Mouse (Mus musculus): ENCODE measurements at regions not wholly inside any gene's neighbourhood (a gene's known extent, or its start where the extent isn't known, plus 50 kb on each side); places are given as distances from the start of the nearest gene placed in this dataset.

DNA sequence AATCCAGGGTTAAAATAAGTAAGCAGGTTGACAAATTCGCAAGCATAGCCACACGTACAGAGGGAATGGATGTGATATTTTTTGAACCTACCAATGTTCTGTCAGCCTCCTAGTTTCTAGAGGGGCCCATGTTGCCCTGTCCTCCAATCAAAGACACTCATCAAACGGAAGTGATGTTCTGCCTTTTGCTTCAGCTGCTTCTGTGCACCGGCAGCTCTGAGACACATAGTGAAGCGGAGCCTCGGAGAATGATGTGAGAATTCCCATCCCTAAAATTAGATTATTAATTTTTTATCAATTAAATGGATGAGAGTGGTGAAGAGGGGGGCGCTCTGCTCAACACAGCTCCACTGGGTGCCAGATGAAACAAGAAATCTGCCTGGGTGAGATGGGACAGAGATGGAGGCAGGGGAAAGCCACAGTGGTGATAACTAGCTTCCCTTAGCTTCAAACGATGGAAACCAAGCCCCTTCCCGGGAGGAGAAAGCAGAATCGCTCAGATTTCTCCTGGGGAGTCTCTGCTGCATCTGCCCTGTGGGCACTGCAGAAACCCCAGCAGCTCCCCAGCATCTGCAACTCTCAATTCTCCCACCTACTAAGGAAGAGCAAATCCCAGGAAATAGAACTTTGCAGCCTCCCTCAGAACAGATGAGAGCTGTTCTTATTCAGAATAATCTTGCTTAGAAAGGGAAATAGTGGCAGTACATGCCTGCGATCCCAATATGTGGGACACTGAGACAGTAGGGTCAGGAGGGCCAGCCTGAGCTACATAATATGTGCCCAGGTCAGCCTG, 391.7 kb upstream of the Clint1 start:
- Histone ChIP-seq H3K9me3 (no peaks in the 10 kb centered on the region), H3K4me2 (replicated peaks) (no peak overlapping the region), H3K27ac (replicated peaks) (no peak overlapping the region), H3K4me1 (peaks cover 3% of the 10 kb centered on the region; the same call in 1 of the 2 replicates), H3K4me3 (no peak overlapping the region), H3K36me3 (no peaks in the 10 kb centered on the region), H3K27me3 (no peaks in the 10 kb centered on the region), H3K9ac (replicated peaks) (no peak overlapping the region)
- ATAC-seq (ENCODE audit: low FRiP score, low read depth) = no peak
- WGBS = 84% methylated on average over 11 of the region's 11 CpGs

DNA sequence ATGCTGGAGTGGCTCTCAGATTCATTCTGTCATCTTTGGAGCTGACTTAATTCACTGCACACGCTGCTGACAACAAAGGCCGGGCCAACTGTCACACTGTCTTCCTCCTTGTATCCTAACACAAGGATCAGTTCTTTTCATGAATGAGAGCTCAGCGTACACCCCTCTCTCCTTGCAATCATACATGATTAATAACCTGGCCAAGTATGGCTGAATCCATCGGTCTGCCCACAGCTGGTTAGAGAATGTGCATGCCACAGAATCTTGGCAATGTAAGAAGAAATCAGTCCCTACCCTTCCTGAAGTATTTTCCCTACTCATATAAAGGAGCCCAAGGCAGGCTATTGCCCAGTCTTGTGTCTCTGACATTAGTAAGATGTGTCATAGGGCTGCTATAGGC, 387.4 kb upstream of the Clint1 start:
- no peaks in the 10 kb centered on the region for H3K9me3 ChIP-seq
- no peaks in the 10 kb centered on the region for H3K27me3 ChIP-seq
- H3K4me3 ChIP-seq = no peak overlapping the region
- no peak overlapping the region for H3K4me2 ChIP-seq (replicated peaks)
- no peak overlapping the region for H3K27ac ChIP-seq (replicated peaks)
- peaks cover 3% of the 10 kb centered on the region; the same call in 1 of the 2 replicates for H3K4me1 ChIP-seq
- no peaks in the 10 kb centered on the region for H3K36me3 ChIP-seq
- 72% methylated on average over 4 of the region's 4 CpGs for WGBS
- no peak for ATAC-seq (ENCODE audit: low FRiP score, low read depth)
- H3K9ac ChIP-seq (replicated peaks) = no peak overlapping the region

DNA sequence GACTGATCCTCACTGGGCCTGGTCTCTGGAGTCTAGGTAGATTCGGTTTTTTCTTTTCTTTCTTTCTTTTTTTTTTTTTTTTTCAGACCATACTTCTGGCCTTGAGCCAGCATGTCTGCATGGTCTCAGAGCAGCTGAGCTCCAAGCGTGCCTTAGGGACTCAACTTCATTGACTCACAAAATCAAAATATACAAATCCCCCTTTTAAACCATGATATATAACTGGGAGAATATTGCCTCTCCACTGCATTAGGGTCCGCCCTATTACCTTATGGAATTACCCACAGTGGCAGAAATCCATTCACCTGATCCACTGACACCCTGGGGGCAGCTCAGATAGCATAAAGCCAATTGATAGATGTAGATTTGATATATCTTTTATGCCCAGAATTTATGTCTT, 385.5 kb upstream of the Clint1 start:
- Histone ChIP-seq H3K4me3 (no peak overlapping the region), H3K4me1 (peaks cover 3% of the 10 kb centered on the region; the same call in 1 of the 2 replicates), H3K27me3 (no peaks in the 10 kb centered on the region), H3K9ac (replicated peaks) (no peak overlapping the region), H3K36me3 (no peaks in the 10 kb centered on the region), H3K27ac (replicated peaks) (0 out of 2 replicates have a peak overlapping the region, but pooled peaks have one; percentile 20), H3K9me3 (no peaks in the 10 kb centered on the region), H3K4me2 (replicated peaks) (no peak overlapping the region)
- WGBS = 64% methylated on average over 3 of the region's 3 CpGs
- no peak for ATAC-seq (ENCODE audit: low FRiP score, low read depth)

DNA sequence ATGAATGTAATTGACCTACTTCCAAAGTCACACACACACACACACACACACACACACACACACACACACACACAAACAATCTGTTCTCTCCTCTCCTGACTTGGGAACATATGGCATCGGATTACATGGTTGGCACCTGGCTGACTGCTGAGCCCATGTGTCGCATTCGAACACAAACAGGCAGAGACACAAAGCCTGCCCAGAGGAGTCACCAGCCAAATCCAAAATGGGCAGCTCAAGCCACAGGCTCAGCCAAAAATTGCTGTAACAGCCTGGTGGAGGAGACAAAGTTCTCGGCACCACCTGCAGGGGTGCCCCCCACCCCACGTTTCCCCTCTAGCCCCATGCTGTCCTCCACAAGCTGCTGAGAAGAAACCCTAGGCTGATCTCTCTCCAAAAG, 379.7 kb upstream of the Clint1 start:
- Histone ChIP-seq H3K36me3 (no peaks in the 10 kb centered on the region), H3K9ac (replicated peaks) (no peak overlapping the region), H3K27me3 (no peaks in the 10 kb centered on the region), H3K9me3 (no peaks in the 10 kb centered on the region), H3K27ac (replicated peaks) (no peak overlapping the region), H3K4me1 (no peaks in the 10 kb centered on the region), H3K4me2 (replicated peaks) (no peak overlapping the region), H3K4me3 (no peak overlapping the region)
- WGBS = 76% methylated on average over 5 of the region's 5 CpGs
- no peak for ATAC-seq (ENCODE audit: low FRiP score, low read depth)

DNA sequence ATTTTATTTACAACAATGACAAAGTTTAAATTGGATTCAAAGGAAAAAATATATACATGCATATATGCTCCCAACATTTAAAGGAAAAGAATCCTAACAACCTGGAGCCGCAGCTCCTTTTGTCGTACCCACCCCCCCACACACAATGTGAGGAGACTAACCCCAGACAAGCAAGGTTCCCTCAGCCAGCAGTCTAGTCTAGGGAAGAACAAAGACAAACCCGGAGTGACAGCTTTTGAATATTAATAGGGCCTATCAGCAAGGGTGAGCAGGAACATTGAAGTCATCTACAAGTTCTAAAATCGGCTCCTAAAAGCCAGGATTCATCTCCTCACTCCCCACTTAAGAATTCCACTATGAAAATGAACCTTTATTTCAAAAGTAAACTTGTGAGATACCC, 374.9 kb upstream of the Clint1 start:
- WGBS = 46% methylated on average over 4 of the region's 4 CpGs
- Histone ChIP-seq H3K9me3 (no peaks in the 10 kb centered on the region), H3K9ac (replicated peaks) (no peak overlapping the region), H3K36me3 (no peaks in the 10 kb centered on the region), H3K27me3 (no peaks in the 10 kb centered on the region), H3K4me3 (no peak overlapping the region), H3K4me1 (no peaks in the 10 kb centered on the region), H3K27ac (replicated peaks) (no peak overlapping the region), H3K4me2 (replicated peaks) (no peak overlapping the region)
- ATAC-seq (ENCODE audit: low FRiP score, low read depth) = no peak

DNA sequence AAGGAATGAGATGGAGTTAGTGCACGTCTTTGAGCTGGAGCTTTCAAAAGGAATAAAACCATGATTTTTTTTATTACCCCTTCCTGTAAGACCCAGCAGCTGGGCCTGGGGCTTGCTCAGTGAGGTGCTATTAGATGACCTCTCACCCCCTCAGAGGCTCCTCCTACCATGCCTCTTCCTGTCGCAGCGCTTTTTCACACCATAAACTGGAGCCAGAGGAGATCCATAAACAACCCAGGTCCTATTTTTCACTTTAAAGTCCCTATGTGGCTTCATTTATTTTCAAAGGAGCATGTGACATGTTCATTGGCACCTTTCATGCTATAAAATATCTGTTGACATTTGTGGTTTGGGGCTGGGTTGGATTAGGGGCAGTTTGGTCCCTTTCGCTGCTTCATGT, 365.9 kb upstream of the Clint1 start:
- H3K4me3 ChIP-seq = no peak overlapping the region
- H3K36me3 ChIP-seq = no peaks in the 10 kb centered on the region
- H3K9ac ChIP-seq (replicated peaks) = no peak overlapping the region
- no peaks in the 10 kb centered on the region for H3K27me3 ChIP-seq
- no peak overlapping the region for H3K27ac ChIP-seq (replicated peaks)
- H3K4me1 ChIP-seq = no peaks in the 10 kb centered on the region
- H3K4me2 ChIP-seq (replicated peaks) = no peak overlapping the region
- no peak for ATAC-seq (ENCODE audit: low FRiP score, low read depth)
- no peaks in the 10 kb centered on the region for H3K9me3 ChIP-seq
- 95% methylated on average over 4 of the region's 4 CpGs for WGBS

DNA sequence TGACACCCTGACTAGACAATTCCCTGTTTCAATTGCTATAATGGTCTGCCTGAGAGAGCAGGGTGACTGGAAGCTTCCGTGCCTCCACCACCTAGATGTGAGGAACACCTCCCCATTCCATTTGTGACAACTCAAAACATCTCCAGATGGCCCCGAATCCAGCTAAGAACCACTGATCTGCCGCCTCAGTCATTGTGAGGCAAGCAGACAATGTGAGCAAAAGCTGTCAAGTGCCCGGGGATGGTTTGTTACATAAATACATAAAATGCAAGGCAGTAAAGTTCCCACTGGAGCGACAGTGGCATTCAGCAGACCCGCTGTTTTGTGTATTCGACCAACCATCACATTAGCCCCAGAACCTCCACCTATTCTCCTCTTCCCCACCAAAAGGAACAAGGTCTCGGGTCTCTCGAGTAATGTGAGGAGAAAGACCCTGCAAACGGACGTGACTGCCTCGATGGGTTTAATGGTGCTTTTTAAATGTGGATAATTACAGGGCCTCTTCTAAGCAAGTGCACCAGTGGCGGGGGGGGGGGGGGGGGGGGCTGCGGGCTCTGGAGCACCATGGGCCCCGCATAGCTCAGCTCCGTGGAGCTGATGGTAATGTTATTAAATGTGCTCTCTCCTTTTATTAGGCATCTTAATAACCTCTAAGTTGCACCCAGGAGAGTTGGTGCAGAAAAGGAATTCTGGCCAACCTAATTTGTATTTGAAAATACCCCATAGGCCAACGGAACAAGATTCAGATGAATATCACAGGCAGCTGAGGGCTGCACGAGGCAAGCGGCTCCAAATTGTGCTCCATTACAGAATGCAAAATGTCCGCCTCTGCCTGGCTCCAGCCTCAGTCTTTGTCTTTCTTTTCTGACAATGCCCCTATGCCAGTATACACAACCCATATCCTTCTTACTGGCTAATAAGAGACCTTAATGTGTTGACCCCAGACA, 360.6 kb upstream of the Clint1 start:
- H3K4me3 ChIP-seq = no peak overlapping the region
- peak; percentile 60; the same call in 1 of the 2 replicates for ATAC-seq (ENCODE audit: low FRiP score, low read depth)

DNA sequence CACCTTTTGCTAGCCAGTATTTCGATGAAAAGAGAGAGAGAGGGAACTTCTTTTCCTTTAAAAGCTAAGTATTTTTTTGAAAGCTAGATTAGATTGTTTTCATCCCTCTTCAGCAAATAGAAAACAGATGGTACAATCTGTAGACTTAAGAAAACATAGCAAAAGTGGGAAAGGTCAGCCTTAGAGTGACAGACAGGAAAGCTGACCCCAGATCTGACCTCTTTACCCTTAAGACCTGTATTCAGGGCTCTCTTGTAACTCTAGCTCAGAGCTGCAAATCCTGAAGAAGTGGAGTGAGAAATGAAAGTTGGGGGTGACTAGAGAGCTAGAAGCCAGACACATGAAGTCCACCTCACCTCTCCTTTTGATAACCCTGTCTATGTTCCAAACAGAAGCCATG, 356.6 kb upstream of the Clint1 start:
- 69% methylated on average over 1 of the region's 1 CpGs for WGBS
- no peak overlapping the region for H3K4me3 ChIP-seq
- no peak for ATAC-seq (ENCODE audit: low FRiP score, low read depth)
- no peak overlapping the region for H3K9ac ChIP-seq (replicated peaks)
- H3K4me2 ChIP-seq (replicated peaks) = no peak overlapping the region
- H3K27me3 ChIP-seq = no peaks in the 10 kb centered on the region
- no peaks in the 10 kb centered on the region for H3K9me3 ChIP-seq
- H3K27ac ChIP-seq (replicated peaks) = no peak overlapping the region
- H3K4me1 ChIP-seq = no peaks in the 10 kb centered on the region
- no peaks in the 10 kb centered on the region for H3K36me3 ChIP-seq

More for the DNA sequence above, 360.6 kb upstream of the Clint1 start:
- Histone ChIP-seq H3K9ac (replicated peaks) (no peak overlapping the region), H3K27me3 (no peaks in the 10 kb centered on the region), H3K4me1 (no peaks in the 10 kb centered on the region), H3K9me3 (no peaks in the 10 kb centered on the region), H3K27ac (replicated peaks) (peak overlapping the region; percentile 16), H3K4me2 (replicated peaks) (no peak overlapping the region), H3K36me3 (no peaks in the 10 kb centered on the region)
- WGBS = 63% methylated on average over 19 of the region's 20 CpGs

DNA sequence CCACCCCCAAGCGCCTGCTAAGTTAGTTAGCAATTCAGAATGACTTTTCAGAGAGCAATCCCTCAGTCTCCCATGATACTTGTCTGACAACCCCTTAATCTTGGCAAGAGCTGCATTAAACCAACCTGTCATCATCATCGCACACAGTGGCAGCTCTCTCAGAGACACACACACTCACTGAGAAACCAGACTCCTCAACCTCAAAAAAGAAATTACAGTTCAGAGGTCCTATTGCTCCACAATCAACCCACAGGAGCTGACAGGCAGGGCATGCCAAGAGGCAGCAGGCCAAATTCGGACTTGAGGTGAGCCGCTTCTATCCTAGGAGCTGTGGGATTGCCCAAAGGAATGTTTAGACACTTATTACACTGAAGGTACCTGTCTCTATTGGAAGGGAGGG, 343.3 kb upstream of the Clint1 start:
- no peaks in the 10 kb centered on the region for H3K27me3 ChIP-seq
- 61% methylated on average over 4 of the region's 4 CpGs for WGBS

DNA sequence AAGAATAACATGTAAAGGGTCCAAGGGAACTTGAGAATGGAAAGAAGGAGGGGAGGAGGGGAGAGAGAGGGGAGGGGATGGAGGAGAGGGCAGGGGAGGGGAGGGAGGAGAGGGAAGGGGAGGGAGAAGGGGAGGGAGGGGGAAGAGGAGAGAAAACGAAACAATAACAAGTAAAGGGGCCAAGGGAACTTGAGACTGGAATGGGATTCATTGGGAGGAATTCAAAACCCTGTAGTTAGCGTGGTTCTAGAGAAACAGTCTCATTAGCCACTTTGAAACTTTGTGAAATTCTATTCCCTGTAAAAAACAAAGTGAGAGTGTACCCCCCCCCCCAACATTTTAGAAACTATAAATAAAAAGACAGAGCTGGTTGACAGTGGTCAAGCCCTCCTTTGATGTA, 342.6 kb upstream of the Clint1 start:
- Histone ChIP-seq H3K27me3 (no peaks in the 10 kb centered on the region), H3K9ac (replicated peaks) (no peak overlapping the region), H3K9me3 (0 out of 2 replicates have a peak, but pooled peaks cover 6% of the 10 kb centered on the region), H3K4me1 (no peaks in the 10 kb centered on the region), H3K36me3 (no peaks in the 10 kb centered on the region), H3K4me3 (no peak overlapping the region), H3K4me2 (replicated peaks) (no peak overlapping the region), H3K27ac (replicated peaks) (no peak overlapping the region)
- 36% methylated on average over 2 of the region's 2 CpGs for WGBS
- ATAC-seq (ENCODE audit: low FRiP score, low read depth) = no peak

More for the DNA sequence above, 343.3 kb upstream of the Clint1 start:
- ATAC-seq (ENCODE audit: low FRiP score, low read depth) = no peak
- H3K4me2 ChIP-seq (replicated peaks) = no peak overlapping the region
- no peaks in the 10 kb centered on the region for H3K4me1 ChIP-seq
- no peak overlapping the region for H3K9ac ChIP-seq (replicated peaks)
- 0 out of 2 replicates have a peak, but pooled peaks cover 6% of the 10 kb centered on the region for H3K9me3 ChIP-seq
- no peak overlapping the region for H3K4me3 ChIP-seq
- H3K27ac ChIP-seq (replicated peaks) = peak overlapping the region; percentile 49; the same call in 1 of the 2 replicates
- no peaks in the 10 kb centered on the region for H3K36me3 ChIP-seq

DNA sequence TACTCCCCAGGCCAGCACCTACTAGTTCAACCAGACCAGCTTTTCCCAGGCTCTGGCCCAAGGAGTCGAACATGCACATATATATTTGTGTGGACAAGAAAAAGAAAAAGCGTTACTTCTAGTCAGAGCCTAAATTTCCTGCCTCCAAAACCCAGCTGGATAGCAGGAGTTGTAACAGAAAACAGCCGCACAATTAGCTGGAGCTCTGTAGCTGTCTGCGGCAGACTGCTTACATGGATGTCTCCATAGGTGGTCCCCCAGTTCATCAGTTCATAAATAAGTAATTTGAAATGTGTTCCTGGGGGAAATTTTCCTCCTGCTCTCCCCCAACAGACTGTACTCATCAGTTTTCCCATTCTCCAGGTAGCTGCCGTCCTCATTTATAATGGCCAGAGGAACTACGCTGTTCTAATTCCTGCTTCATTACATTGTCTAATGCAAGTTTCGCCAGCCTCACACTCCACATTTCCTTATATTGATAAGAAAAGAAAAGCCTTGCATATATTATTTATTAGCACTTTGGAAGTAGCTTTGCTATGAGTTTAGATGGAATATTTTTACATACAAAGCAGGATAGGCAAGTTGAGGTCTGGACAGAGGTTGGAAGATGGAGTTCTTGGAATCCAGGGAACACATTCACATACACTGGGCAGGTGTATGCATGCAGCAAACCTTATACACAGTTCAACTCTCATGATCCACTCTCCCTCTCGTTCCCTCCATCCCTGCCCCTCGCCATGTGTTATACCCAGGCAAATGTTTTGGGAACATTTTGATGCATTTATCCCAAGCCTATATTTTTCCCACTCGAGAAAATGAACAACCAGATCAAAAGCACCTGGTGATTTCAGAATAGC, 337.2 kb upstream of the Clint1 start:
- Histone ChIP-seq H3K9me3 (0 out of 2 replicates have a peak, but pooled peaks cover 6% of the 10 kb centered on the region), H3K36me3 (no peaks in the 10 kb centered on the region), H3K4me2 (replicated peaks) (no peak overlapping the region), H3K27me3 (no peaks in the 10 kb centered on the region), H3K4me1 (no peaks in the 10 kb centered on the region), H3K27ac (replicated peaks) (0 out of 2 replicates have a peak overlapping the region, but pooled peaks have one; percentile 4), H3K9ac (replicated peaks) (no peak overlapping the region), H3K4me3 (no peak overlapping the region)
- 73% methylated on average over 10 of the region's 10 CpGs for WGBS
- 0 out of 2 replicates have a peak, but pooled peaks have one; percentile 38 for ATAC-seq (ENCODE audit: low FRiP score, low read depth)
